Mouse (Mus musculus) heart, adult 11 months (tissue): Measurements from ENCODE around the gene Arhgef38.

Experiments used
- DNase-seq: peaks from one replicate; pipeline ENCODE4 v3.0.0; 2022

Arhgef38 gene

GRCm38 (mm10) chr3:133163913-133164406, 70.8 kb downstream of the Arhgef38 start:
- DNase-seq: no peak

- DNase-seq: no peak
Observed at GRCm38 (mm10) chr3:133163174-133163573, 71.6 kb downstream of the Arhgef38 start.

GRCm38 (mm10) chr3:133161407-133161806, 73.3 kb downstream of the Arhgef38 start:
- DNase-seq: no peak

GRCm38 (mm10) chr3:133158260-133158659, 76.5 kb downstream of the Arhgef38 start:
- DNase-seq: no peak

- DNase-seq: no peak
Observed at GRCm38 (mm10) chr3:133154683-133155082, 80.1 kb downstream of the Arhgef38 start.

GRCm38 (mm10) chr3:133153629-133154028, 81.1 kb downstream of the Arhgef38 start:
- DNase-seq: no peak

GRCm38 (mm10) chr3:133152831-133153230, 81.9 kb downstream of the Arhgef38 start:
- no peak for DNase-seq

- no peak for DNase-seq
Observed at GRCm38 (mm10) chr3:133151629-133152028, 83.1 kb downstream of the Arhgef38 start.

GRCm38 (mm10) chr3:133144511-133145147, 90.1 kb downstream of the Arhgef38 start:
- DNase-seq: no peak

- no peak for DNase-seq
Observed at GRCm38 (mm10) chr3:133141877-133142276, 92.9 kb downstream of the Arhgef38 start.

GRCm38 (mm10) chr3:133132611-133133010, 102.1 kb downstream of the Arhgef38 start:
- DNase-seq: no peak

- no peak for DNase-seq
Observed at GRCm38 (mm10) chr3:133131372-133131771, 103.4 kb downstream of the Arhgef38 start.

GRCm38 (mm10) chr3:133113281-133113680, 121.5 kb downstream of the Arhgef38 start:
- DNase-seq: no peak

- DNase-seq: peak; percentile 7
Observed at GRCm38 (mm10) chr3:133111741-133112140, 123.0 kb downstream of the Arhgef38 start.

GRCm38 (mm10) chr3:133109844-133110243, 124.9 kb downstream of the Arhgef38 start:
- DNase-seq: peak; percentile 35

- no peak for DNase-seq
Observed at GRCm38 (mm10) chr3:133108731-133109130, 126.0 kb downstream of the Arhgef38 start.

GRCm38 (mm10) chr3:133104436-133104835, 130.3 kb downstream of the Arhgef38 start:
- peak; percentile 55 for DNase-seq

- peak; percentile 53 for DNase-seq
Observed at GRCm38 (mm10) chr3:133103768-133104167, 131.0 kb downstream of the Arhgef38 start.

- no peak for DNase-seq
Observed at GRCm38 (mm10) chr3:133098909-133099308, 135.8 kb downstream of the Arhgef38 start.

- DNase-seq: no peak
Observed at GRCm38 (mm10) chr3:133098336-133098735, 136.4 kb downstream of the Arhgef38 start.

- DNase-seq: no peak
Observed at GRCm38 (mm10) chr3:133097936-133098335, 136.8 kb downstream of the Arhgef38 start.

GRCm38 (mm10) chr3:133094305-133094704, 140.4 kb downstream of the Arhgef38 start:
- no peak for DNase-seq

GRCm38 (mm10) chr3:133092936-133093335, 141.8 kb downstream of the Arhgef38 start:
- DNase-seq: no peak

- no peak for DNase-seq
Observed at GRCm38 (mm10) chr3:133092274-133092853, 142.4 kb downstream of the Arhgef38 start.
